Mouse (Mus musculus) neural tube, embryonic 14.5 days (tissue): Measurements from ENCODE around the gene Zfp771. TPM values are rescaled to one million over a fixed set of nuclear protein-coding genes. Genes with fewer than 3 reads are reported as not detected.

Experiments used
- ATAC-seq: fragments of 200-750 bp; cut with Nextera tagmentation; 2 replicates; pipeline ENCODE4 v1.8.0; 2017; ENCODE audit warnings: low read depth, mild to moderate bottlenecking, moderate TSS enrichment, moderate library complexity
- H3K27ac ChIP-seq: fragments of 300-500 bp; sonication (generic); 2 replicates; pipeline ENCODE4 v1.5.1; 2014; ENCODE audit warnings: low read depth, mild to moderate bottlenecking, control low read depth, low read length, moderate library complexity, mixed read lengths
- H3K27me3 ChIP-seq: fragments of 300-500 bp; sonication (generic); 2 replicates; pipeline ENCODE4 v1.6.1; 2014; ENCODE audit warnings: low read length; ENCODE audit not compliant: control insufficient read depth, insufficient read depth
- H3K36me3 ChIP-seq: fragments of 300-500 bp; sonication (generic); 2 replicates; pipeline ENCODE4 v1.6.1; 2014; ENCODE audit warnings: low read length, mixed read lengths; ENCODE audit not compliant: control insufficient read depth, insufficient read depth
- H3K4me1 ChIP-seq: fragments of 300-500 bp; sonication (generic); 2 replicates; pipeline ENCODE4 v1.6.1; 2014; ENCODE audit warnings: low read length; ENCODE audit not compliant: control insufficient read depth, insufficient read depth
- H3K4me2 ChIP-seq: fragments of 300-500 bp; sonication (generic); 2 replicates; pipeline ENCODE4 v1.6.1; 2014; ENCODE audit warnings: mild to moderate bottlenecking, low read depth, low read length, control low read depth
- H3K4me3 ChIP-seq: fragments of 300-500 bp; sonication (generic); 2 replicates; pipeline ENCODE4 v1.5.1; 2014; ENCODE audit warnings: low read depth, low read length, control low read depth, mixed read lengths
- H3K9ac ChIP-seq: fragments of 300-500 bp; sonication (generic); replicated peaks from 2 replicates; pipeline ENCODE4 v1.6.1; 2014; ENCODE audit warnings: low read depth, mild to moderate bottlenecking, control low read depth, low read length, mixed read lengths
- H3K9me3 ChIP-seq: fragments of 300-500 bp; sonication (generic); 2 replicates; pipeline ENCODE4 v1.6.1; 2016; ENCODE audit warnings: low read length; ENCODE audit not compliant: control insufficient read depth
- WGBS: fragments of 180-500 bp; shearing (Covaris S2); extraction: QIAGEN DNeasy Blood & Tissue Kit; methylation state at CpG from one replicate; pipeline ENCODE4 v1.1.7; 2014; 5-methylcytosine and 5-hydroxymethylcytosine counted together
- polyA plus RNA-seq: library from polyadenylated mRNA; unstranded; fragments of >200 nt; fragmentation: Nextera tagmentation; extraction: Ambion mirVana; gene quantifications from 2 replicates; pipeline ENCODE4 v1.2.1, GENCODE M21; 2014

Zfp771 gene
- polyA plus RNA-seq, 1 experiment from 2014 or later, result 68.8 TPM

DNA sequence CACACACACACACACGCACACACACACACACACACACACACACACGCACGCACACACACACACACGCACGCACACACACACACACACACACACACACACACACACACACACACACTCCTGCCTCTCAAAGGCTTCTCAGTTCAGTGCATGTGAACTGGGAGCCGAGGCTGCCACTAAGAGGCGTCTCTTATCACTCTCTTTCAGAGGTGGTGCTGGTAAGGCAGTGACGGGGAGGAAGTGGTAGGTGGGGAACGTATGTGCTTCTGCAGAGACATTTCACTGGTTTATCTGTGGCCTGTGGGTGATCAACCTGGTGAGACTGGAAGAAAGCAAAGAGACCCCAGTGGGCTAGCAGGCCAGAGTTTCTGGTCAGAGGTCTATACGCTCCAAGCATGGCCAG is 41.1 kb downstream of the Zfp771 start:
- H3K9me3 ChIP-seq, result peaks cover 5% of the 10 kb centered on the region; the same call in 1 of the 2 replicates
- 88% methylated on average over 5 of the region's 10 CpGs for WGBS
- no peak overlapping the region for H3K27ac ChIP-seq
- no peaks in the 10 kb centered on the region for H3K27me3 ChIP-seq
- H3K36me3 ChIP-seq, result no peaks in the 10 kb centered on the region
- no peak for ATAC-seq
- H3K9ac ChIP-seq, result no peak overlapping the region
- H3K4me3 ChIP-seq, result no peak overlapping the region
- no peaks in the 10 kb centered on the region for H3K4me1 ChIP-seq
- no peak overlapping the region for H3K4me2 ChIP-seq

DNA sequence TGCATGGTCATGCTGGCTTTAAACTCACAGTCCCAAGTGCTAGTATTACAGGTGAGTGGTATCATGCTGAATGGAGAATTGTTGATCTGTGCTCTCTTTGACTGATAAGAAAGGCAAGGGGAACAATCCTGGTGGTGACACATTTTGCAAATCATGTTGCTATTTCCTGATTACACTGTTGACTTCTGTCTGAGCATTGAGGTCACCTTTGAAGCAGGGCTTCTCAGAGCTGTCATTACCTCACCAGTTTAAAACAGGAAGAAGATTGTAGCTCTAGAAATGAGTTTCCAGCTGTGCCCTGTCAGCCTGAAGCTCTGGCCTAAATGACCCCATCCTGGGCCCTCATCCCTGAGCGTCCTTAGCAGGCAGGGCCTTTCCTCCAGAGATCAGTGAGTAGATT is 43.9 kb downstream of the Zfp771 start:
- Histone ChIP-seq H3K4me3 (no peak overlapping the region), H3K9me3 (peaks cover 5% of the 10 kb centered on the region; the same call in 1 of the 2 replicates), H3K36me3 (no peaks in the 10 kb centered on the region), H3K27ac (no peak overlapping the region), H3K4me2 (no peak overlapping the region), H3K4me1 (no peaks in the 10 kb centered on the region), H3K27me3 (no peaks in the 10 kb centered on the region), H3K9ac (no peak overlapping the region)
- WGBS, result 86% methylated on average over 1 of the region's 1 CpGs
- no peak for ATAC-seq

GRCm38 (mm10) chr7:127289306-127289705 is 45.2 kb downstream of the Zfp771 start:
- Histone ChIP-seq H3K9ac (no peak overlapping the region), H3K4me1 (no peaks in the 10 kb centered on the region), H3K27me3 (no peaks in the 10 kb centered on the region), H3K27ac (no peak overlapping the region), H3K4me3 (no peak overlapping the region), H3K9me3 (peaks cover 5% of the 10 kb centered on the region; the same call in 1 of the 2 replicates), H3K4me2 (no peak overlapping the region), H3K36me3 (no peaks in the 10 kb centered on the region)
- WGBS, result 79% methylated on average over 2 of the region's 2 CpGs
- no peak for ATAC-seq

DNA sequence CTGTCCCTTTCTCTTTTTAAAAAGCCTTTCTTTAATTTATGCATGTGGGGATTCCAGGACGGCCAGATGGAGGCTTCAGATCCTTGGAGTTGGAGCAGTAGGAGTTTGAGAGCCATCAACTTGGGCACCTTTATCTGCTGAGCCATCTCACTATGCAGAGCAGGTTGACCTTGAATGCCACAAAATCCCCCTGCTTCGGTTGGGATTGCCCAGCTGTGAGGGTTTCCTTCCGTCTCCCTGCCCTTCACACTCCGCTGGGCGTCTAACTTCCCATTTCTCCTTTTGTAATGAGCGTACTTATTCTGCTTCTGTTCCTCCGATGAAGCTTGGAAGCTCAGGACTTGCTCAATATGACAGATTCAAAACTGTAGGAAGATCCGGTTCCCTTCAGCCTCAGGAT is 46.1 kb downstream of the Zfp771 start:
- no peak overlapping the region for H3K4me3 ChIP-seq
- H3K9ac ChIP-seq, result no peak overlapping the region
- H3K27me3 ChIP-seq, result no peaks in the 10 kb centered on the region
- no peak for ATAC-seq
- H3K4me2 ChIP-seq, result no peak overlapping the region
- 53% methylated on average over 8 of the region's 8 CpGs for WGBS
- H3K36me3 ChIP-seq, result no peaks in the 10 kb centered on the region
- H3K9me3 ChIP-seq, result peaks cover 5% of the 10 kb centered on the region; the same call in 1 of the 2 replicates
- no peaks in the 10 kb centered on the region for H3K4me1 ChIP-seq
- H3K27ac ChIP-seq, result no peak overlapping the region

GRCm38 (mm10) chr7:127296098-127296497 is 52.0 kb downstream of the Zfp771 start, which contains the start of gene Itgal:
TSS of gene Itgal (plus strand) at chr7:127296260.
- WGBS, result 84% methylated on average over 11 of the region's 11 CpGs
- no peak within 1 kb of the TSS for H3K27ac ChIP-seq
- no peak within 1 kb of the TSS for H3K9ac ChIP-seq
- H3K4me3 ChIP-seq, result no peak within 1 kb of the TSS
- no peaks in the 10 kb centered on the region for H3K27me3 ChIP-seq
- no peaks in the 10 kb centered on the region for H3K36me3 ChIP-seq
- no peaks in the 10 kb centered on the region for H3K4me1 ChIP-seq
- ATAC-seq, result no peak
- H3K9me3 ChIP-seq, result no peaks in the 10 kb centered on the region
- no peak within 1 kb of the TSS for H3K4me2 ChIP-seq

- H3K4me1 ChIP-seq, result no peaks in the 10 kb centered on the region
- no peak overlapping the region for H3K9ac ChIP-seq
- 85% methylated on average over 5 of the region's 5 CpGs for WGBS
- ATAC-seq, result no peak
- no peak overlapping the region for H3K27ac ChIP-seq
- H3K4me2 ChIP-seq, result no peak overlapping the region
- no peaks in the 10 kb centered on the region for H3K36me3 ChIP-seq
- H3K27me3 ChIP-seq, result no peaks in the 10 kb centered on the region
- no peaks in the 10 kb centered on the region for H3K9me3 ChIP-seq
- no peak overlapping the region for H3K4me3 ChIP-seq
Measured at GRCm38 (mm10) chr7:127296786-127297555, 52.9 kb downstream of the Zfp771 start.

DNA sequence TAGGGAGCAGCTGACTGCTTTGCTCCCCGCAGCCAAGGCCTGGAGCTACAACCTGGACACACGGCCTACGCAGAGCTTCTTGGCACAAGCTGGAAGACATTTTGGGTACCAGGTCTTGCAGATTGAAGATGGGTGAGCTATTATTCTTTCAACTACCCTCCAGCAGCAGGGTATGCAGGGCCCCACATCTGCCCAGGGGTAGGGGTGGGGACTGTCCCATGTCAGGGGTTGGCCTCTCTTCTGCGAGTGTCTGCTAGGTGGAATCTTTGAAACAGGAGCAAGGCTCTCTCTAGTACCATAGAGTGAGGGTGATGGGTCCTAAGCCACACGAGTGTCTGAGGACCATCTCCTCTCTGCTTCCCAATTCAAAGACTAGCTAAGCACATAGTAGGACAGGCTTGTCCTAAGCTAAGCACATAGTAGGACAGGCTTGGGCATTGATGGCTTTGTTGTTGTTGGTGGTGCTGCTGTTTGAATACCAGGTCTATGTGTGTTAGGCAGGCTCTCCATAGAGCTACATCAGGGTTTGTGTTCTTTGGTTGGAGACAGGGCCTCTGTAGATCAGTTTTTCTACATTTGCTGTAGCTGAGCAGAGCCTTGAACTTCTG is 53.6 kb downstream of the Zfp771 start:
- H3K4me2 ChIP-seq, result no peak overlapping the region
- 92% methylated on average over 5 of the region's 5 CpGs for WGBS
- no peak overlapping the region for H3K9ac ChIP-seq
- no peaks in the 10 kb centered on the region for H3K27me3 ChIP-seq
- H3K36me3 ChIP-seq, result no peaks in the 10 kb centered on the region
- H3K4me1 ChIP-seq, result no peaks in the 10 kb centered on the region
- no peak overlapping the region for H3K27ac ChIP-seq
- ATAC-seq, result no peak
- H3K9me3 ChIP-seq, result no peaks in the 10 kb centered on the region
- no peak overlapping the region for H3K4me3 ChIP-seq

Other genes with a start within 250 kb of the Zfp771 start
- 2.4 and 4.8 TPM in 2 replicates for gene Mvp, start 229.7 kb upstream of the Zfp771 start, polyA plus RNA-seq
- not detected in 2 replicates for gene Pagr1b, start 227.8 kb upstream of the Zfp771 start, polyA plus RNA-seq
- gene Pagr1a, start 226.9 kb upstream of the Zfp771 start, polyA plus RNA-seq, result 30.4 and 46.9 TPM in 2 replicates
- gene Gm42742, start 223.2 kb upstream of the Zfp771 start, polyA plus RNA-seq, result 36.3 and 60.2 TPM in 2 replicates
- 41.4 and 63.5 TPM in 2 replicates for gene Prrt2, start 223.1 kb upstream of the Zfp771 start, polyA plus RNA-seq
- 61.7 and 64.8 TPM in 2 replicates for gene Maz, start 217.2 kb upstream of the Zfp771 start, polyA plus RNA-seq
- 12.7 and 13.9 TPM in 2 replicates for gene Kif22, start 201.8 kb upstream of the Zfp771 start, polyA plus RNA-seq
- not detected in 2 replicates for gene Zg16, start 156.9 kb upstream of the Zfp771 start, polyA plus RNA-seq
- 1.4 and 1.6 TPM in 2 replicates for gene AI467606, start 152.9 kb upstream of the Zfp771 start, polyA plus RNA-seq
- gene Qprt, start 122.0 kb upstream of the Zfp771 start, polyA plus RNA-seq, result 0.88 TPM in 1 of 2 replicates, not detected in the other
- not detected in 2 replicates for gene Spn, start 106.5 kb upstream of the Zfp771 start, polyA plus RNA-seq
- 58.1 and 71.9 TPM in 2 replicates for gene Cd2bp2, start 48.2 kb upstream of the Zfp771 start, polyA plus RNA-seq
- gene Tbc1d10b, start 35.8 kb upstream of the Zfp771 start, polyA plus RNA-seq, result 28.5 and 29.4 TPM in 2 replicates
- gene Mylpf, start 35.4 kb upstream of the Zfp771 start, polyA plus RNA-seq, result 8.5 and 12.5 TPM in 2 replicates
- gene Zfp553, start 11.2 kb upstream of the Zfp771 start, polyA plus RNA-seq, result 21.5 and 24.0 TPM in 2 replicates
- gene Sept1, start 11.1 kb upstream of the Zfp771 start, polyA plus RNA-seq, result 7.2 and 9.1 TPM in 2 replicates
- 109 and 138 TPM in 2 replicates for gene Dctpp1, start 16.4 kb downstream of the Zfp771 start, polyA plus RNA-seq
- gene Sephs2, start 29.8 kb downstream of the Zfp771 start, polyA plus RNA-seq, result 77.7 and 78.9 TPM in 2 replicates
- 0.09 and 0.17 TPM in 2 replicates for gene Itgal, start 52.0 kb downstream of the Zfp771 start, polyA plus RNA-seq
- gene Zfp768, start 101.3 kb downstream of the Zfp771 start, polyA plus RNA-seq, result 3.3 and 6.0 TPM in 2 replicates
- 8.4 and 9.1 TPM in 2 replicates for gene Zfp747, start 131.8 kb downstream of the Zfp771 start, polyA plus RNA-seq
- 5.6 and 6.7 TPM in 2 replicates for gene 9130019O22Rik, start 142.9 kb downstream of the Zfp771 start, polyA plus RNA-seq
- gene E430018J23Rik, start 149.4 kb downstream of the Zfp771 start, polyA plus RNA-seq, result 6.0 and 7.8 TPM in 2 replicates
- gene Zfp764, start 162.5 kb downstream of the Zfp771 start, polyA plus RNA-seq, result 5.5 and 5.7 TPM in 2 replicates
- 35.7 and 37.2 TPM in 2 replicates for gene Zfp688, start 177.8 kb downstream of the Zfp771 start, polyA plus RNA-seq
- gene Zfp689, start 204.9 kb downstream of the Zfp771 start, polyA plus RNA-seq, result 16.1 and 18.2 TPM in 2 replicates
- 35.8 and 38.8 TPM in 2 replicates for gene Prr14, start 215.3 kb downstream of the Zfp771 start, polyA plus RNA-seq
- 15.5 TPM in 2 replicates for gene Fbrs, start 234.9 kb downstream of the Zfp771 start, polyA plus RNA-seq